Mouse (Mus musculus) kidney, adult 11 months (tissue): ENCODE measurements around the gene Cela3b.

Source experiments
- DNase-seq: peaks from one replicate; pipeline ENCODE4 v3.0.0; 2022

Cela3b gene

GRCm38 (mm10) chr4:137430502-137430901, at the start of gene Cela3b:
TSS of gene Cela3b (minus strand) at chr4:137430540.
- DNase-seq, result no peak

- peak; percentile 71 for DNase-seq
Measured at GRCm38 (mm10) chr4:137479757-137480156, 49.4 kb upstream of the Cela3b start.

- peak; percentile 51 for DNase-seq
Measured at GRCm38 (mm10) chr4:137478306-137478705, 48.0 kb upstream of the Cela3b start.

DNA sequence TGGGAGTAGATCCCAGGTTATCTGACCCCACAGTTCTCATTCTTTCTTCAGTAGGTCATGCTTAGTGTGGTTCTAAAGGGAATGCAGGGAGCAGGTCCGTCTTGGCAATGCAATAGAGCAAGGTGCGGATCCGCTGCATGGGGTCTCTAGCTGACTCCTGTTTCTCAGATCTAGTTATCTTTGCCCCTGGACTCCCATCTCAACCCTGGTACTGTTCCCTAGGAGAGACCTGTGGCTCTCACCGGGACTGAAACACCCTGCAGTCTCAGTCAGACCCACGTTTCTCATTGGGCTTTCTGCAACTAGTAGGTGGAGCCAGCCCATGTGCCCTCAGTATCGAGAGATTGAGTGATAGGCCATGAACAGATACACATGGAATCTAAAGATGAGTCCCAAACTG, 47.3 kb upstream of the Cela3b start:
- DNase-seq, result no peak

- DNase-seq, result no peak
Measured at GRCm38 (mm10) chr4:137476761-137477237, 46.5 kb upstream of the Cela3b start.

DNA sequence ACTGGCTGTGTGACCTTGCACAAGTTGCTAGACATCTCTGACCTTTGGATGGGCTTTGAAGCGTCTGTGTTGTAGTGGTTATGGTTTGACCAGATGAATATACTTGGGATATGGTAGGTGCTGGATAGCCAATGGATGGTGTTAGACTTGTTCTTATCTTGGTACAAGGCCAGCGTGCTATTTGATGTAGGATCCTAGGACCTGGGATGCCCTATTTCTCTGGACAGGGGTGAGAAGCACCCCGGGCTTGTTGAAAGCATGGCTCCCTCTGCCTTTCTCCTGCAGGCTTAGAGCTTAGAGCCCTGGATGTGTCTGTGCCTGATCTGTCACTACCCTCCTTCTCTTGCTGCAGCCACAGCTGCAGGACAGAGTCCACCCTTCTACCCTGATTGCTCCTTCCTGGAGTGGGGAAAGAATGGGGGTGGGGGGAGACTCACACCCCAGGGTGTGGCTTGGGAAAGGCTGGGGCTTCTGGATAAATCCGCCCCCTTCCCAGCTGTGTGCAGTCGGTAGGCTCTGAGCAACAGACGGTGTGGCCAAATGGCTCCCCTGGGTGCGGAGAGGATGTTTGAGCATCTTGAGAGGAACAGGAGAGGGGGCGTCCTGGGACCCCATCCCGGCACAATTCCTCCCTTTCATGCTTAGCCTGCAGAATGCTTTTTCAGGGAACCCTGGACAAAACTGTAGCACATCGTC, 45.9 kb upstream of the Cela3b start:
- DNase-seq, result no peak

DNA sequence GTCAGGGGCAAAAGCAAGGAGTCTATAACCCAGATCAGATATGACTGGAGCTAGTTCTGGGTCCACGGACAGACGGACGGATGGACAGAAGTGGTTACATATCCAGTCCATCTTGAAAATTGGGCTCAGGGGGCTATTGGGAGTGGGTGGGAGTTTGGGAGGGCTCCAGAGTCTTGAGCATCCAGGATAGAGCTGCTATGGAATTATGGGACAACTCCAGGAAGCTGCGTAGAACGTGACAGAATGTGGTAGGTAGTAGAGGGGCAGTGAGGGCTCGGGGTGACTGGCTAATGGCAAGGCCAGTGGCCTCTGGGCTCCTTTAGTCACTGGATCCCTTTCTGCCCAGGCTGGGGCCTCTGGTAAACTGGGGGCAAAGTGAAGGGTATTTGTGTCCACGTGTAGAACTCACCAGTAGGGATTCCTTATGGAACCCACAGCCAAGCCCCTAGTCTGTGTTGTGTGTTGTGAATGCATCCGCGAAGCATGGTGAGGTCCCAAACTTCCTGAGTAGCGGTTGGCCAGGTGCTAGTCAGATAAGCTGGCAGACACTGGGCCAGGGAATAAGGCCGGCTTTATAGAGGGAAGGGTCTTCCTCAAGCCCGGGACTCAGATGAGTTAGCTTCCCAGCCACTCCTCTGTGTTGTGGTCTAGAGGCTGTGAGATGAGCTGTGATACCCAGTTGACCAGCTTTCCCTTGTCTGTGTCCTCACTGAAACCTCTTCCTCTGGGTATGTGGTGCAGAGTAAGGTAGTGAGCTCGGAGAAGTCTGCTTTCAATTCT, 45.1 kb upstream of the Cela3b start:
- no peak for DNase-seq

GRCm38 (mm10) chr4:137474694-137475093, 44.4 kb upstream of the Cela3b start:
- no peak for DNase-seq

GRCm38 (mm10) chr4:137473701-137474388, 43.5 kb upstream of the Cela3b start:
- no peak for DNase-seq

DNA sequence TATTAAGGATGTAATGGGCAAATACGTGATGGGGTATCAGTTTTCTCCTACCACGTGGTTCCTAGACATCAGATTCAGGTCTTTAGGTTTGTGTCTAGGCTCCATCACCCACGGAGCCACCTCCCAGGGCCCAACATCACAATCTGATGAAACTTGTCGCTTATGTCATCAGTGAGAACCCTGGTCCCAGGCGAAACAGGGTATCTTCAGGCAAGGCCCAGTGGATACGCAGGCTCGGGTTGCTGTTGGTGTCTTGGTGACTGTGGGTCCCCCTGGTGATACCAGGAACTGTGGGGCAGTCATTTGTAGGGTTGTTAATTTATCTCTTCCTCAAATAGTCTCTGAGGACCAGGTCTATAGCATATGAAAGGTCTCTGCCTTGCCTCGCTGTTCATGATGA, 42.9 kb upstream of the Cela3b start:
- DNase-seq, result no peak

DNA sequence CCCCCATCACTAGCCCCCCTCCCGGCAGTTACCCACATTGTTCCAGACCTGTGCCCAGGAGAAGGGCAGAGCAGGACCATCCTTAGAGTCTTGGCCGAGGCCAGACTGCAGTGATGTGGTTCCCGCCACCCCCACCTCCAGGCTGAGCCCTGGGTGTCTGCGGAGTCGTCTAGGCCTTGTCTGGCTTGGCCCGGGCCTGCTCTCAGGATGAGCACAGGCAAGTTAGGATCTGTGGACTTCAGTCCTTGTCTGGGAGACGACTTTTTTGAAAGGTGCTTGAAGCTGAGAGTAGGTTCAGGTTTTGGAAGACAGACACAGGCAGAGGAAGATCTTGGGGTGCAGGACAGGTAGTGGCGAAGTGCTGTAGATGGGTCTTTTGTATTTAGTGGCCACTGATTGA, 41.0 kb upstream of the Cela3b start:
- DNase-seq, result no peak

DNA sequence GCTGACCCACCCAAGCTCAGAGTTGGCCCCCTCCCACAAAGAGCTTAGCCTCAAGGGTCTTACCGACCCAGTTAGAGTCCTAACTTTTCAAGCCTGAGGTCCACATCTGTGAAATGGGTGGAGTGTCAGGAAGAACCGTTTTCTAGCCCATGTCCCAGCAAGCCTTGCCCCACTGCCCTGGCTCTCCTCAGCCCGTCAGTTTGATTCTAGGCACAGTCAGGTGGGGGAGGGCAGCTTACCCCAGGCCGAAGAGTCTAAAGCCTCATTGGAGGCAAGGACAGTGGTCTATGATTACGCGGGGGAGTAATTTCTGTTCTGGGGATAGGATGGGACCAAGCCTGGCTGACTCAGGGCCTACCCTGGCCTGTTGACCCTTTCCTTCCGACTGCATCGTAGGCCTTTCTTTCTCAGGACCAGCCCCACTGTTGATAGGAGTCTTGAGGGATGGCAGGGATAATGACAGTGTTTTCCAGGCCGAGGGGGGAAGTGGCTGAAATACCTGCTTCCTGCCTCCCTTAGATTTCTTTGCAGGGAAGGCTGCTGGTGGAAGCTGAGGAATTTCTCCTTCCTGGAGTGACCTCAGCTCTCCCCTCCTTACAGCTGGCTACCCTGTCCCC, 40.5 kb upstream of the Cela3b start:
- DNase-seq, result no peak

DNA sequence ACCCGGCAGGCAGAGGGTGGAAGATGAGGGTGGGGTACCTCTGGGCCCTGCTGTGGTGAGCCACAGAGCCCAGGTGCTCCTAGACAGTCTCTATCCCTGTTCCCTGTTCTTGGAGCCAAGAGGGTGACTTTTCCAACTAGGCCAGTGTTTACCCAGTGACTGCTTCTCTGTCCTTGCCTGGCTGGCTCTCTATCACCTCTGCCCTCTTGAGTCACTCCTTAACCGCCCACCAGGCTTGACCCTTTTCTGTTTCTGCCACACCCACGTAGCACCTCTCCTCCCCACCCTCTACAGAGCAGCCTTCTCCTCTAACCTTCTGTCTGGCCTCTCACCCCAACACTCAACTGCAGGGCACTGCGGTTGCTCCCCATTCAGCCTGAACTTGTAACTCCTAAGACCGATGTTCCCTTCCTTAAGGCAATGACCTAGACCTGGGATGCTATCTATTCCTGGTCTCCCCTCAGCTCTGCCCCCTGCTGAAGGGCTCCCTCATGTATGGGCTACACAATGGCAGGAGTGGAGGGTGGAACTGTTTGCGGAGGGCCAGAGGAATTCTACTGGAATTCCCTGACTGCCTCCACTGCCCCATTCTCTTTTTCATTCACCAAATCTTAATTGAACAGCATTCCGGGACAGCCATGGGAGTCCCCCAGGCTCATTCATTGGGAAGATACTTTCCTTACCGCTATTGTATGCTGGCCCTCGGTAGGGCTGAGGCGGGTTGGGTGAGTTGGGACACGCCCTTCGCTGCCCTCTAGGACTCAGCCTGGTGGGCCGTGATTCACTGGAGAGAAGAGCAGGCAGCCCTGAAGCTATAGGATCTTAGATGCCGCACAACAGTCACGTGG, 39.7 kb upstream of the Cela3b start:
- DNase-seq, result no peak

GRCm38 (mm10) chr4:137469081-137469844, 38.9 kb upstream of the Cela3b start:
- no peak for DNase-seq

GRCm38 (mm10) chr4:137468260-137469080, 38.1 kb upstream of the Cela3b start, which contains the start of gene Hspg2:
TSS of gene Hspg2 (plus strand) at chr4:137468769.
- peak; percentile 91 for DNase-seq

DNA sequence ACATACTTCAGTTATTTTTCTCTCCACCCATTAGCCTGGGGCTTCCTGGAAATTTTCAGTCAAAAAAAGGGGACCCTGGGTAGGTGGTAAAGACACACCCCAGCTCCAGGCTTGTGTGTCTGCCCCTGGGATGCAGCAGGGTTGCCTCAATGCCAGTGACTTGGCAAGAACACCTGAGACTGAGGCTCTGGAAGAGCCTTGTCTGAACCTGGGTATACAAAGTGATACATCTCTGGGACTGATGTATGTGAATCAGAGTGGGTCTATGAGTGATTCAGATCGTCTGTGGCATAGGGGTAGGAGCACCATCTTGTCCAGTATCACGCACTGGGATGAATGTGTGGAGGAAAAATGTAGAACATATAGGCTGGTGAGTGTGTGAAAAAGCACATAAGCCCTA, 37.2 kb upstream of the Cela3b start:
- DNase-seq, result no peak

DNA sequence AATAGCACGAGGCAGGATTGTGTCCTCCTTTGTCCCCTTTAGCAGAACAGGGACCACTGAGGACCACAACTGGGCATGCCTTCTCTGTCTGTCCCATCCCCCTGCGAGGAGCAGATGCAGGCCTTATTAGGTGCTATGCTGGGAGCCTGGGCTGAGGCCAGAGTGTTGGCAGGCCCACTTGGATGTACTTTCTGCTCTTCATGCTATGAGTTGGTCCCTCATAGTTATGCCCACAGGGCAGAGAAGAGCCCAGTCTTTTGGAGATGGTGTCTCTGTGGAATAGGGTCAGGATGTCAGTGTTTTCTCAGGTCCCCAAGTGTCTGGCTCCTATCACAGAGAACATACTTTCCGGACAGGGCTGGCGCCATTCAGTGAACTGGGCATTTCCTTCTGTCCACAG, 36.7 kb upstream of the Cela3b start:
- no peak for DNase-seq

GRCm38 (mm10) chr4:137465125-137465787, 34.9 kb upstream of the Cela3b start:
- no peak for DNase-seq

- DNase-seq, result no peak
Measured at GRCm38 (mm10) chr4:137461981-137462690, 31.8 kb upstream of the Cela3b start.
